Mouse (Mus musculus) MEL (cell line): ENCODE measurements at regions not wholly inside any gene's neighbourhood (a gene's known extent, or its start where the extent isn't known, plus 50 kb on each side); places are given as distances from the start of the nearest gene placed in this dataset.

Experiments
- DNase-seq: peaks from one replicate; pipeline ENCODE4 v3.0.0; 2011; ENCODE audit warnings: low read depth, low spot score
- H3K27ac ChIP-seq: 2 replicates; pipeline ENCODE4 v1.5.1; 2012; ENCODE audit warnings: low read depth, mild to moderate bottlenecking, control low read depth, low read length, moderate library complexity; ENCODE audit not compliant: control insufficient read depth
- H3K27me3 ChIP-seq, 2 experiments: fragments of 150-350 bp in 1 of 2; sonication (generic) in 1 of 2; 2 replicates each; pipeline ENCODE4 v1.6.1; 2012; ENCODE audit warnings: low read length in 2 of 2, mild to moderate bottlenecking in 2 of 2, improper control_type of control experiment in 1 of 2, moderate library complexity in 1 of 2; ENCODE audit not compliant: insufficient read depth in 2 of 2, control insufficient read depth in 1 of 2
- H3K36me3 ChIP-seq, 2 experiments: 2 replicates each; pipeline ENCODE4 v1.6.1; 2012 to 2014; ENCODE audit warnings: low read length in 2 of 2, improper control_type of control experiment in 1 of 2, inconsistent platforms in 1 of 2, mild to moderate bottlenecking in 1 of 2; ENCODE audit not compliant: insufficient read depth in 2 of 2, control insufficient read depth in 1 of 2
- H3K4me1 ChIP-seq, 2 experiments: fragments of 150-350 bp in 1 of 2; sonication (generic) in 1 of 2; 2 replicates each; pipeline ENCODE4 v1.6.1; 2012; ENCODE audit warnings: low read length in 2 of 2, improper control_type of control experiment in 1 of 2, mild to moderate bottlenecking in 1 of 2; ENCODE audit not compliant: insufficient read depth in 2 of 2, control insufficient read depth in 1 of 2
- H3K4me3 ChIP-seq, 2 experiments: fragments of 150-350 bp in 1 of 2; sonication (generic) in 1 of 2; 2 replicates each; pipeline ENCODE4 v1.5.1; 2012; ENCODE audit warnings: low read depth in 2 of 2, low read length in 2 of 2, mild to moderate bottlenecking in 2 of 2, moderate library complexity in 2 of 2, control low read depth in 1 of 2, improper control_type of control experiment in 1 of 2; ENCODE audit not compliant: control insufficient read depth in 1 of 2, insufficient read depth in 1 of 2
- H3K79me2 ChIP-seq: 2 replicates; pipeline ENCODE4 v1.6.1; 2012; ENCODE audit warnings: mild to moderate bottlenecking, low read length, moderate library complexity; ENCODE audit not compliant: control insufficient read depth, poor library complexity, insufficient read depth
- H3K9ac ChIP-seq: 2 replicates; pipeline ENCODE4 v1.6.1; 2012; ENCODE audit warnings: low read depth, mild to moderate bottlenecking, control low read depth, low read length, moderate library complexity; ENCODE audit not compliant: control insufficient read depth, poor library complexity, severe bottlenecking
- H3K9me3 ChIP-seq: fragments of 150-350 bp; sonication (generic); replicated peaks from 2 replicates; pipeline ENCODE4 v1.6.1; 2012; ENCODE audit warnings: mild to moderate bottlenecking, low read length, improper control_type of control experiment, moderate library complexity; ENCODE audit not compliant: insufficient read depth
- CHD1 ChIP-seq: IDR thresholded peaks from 2 replicates; pipeline ENCODE4 v1.6.1; 2012; ENCODE audit warnings: low read depth, mild to moderate bottlenecking, inconsistent platforms, low read length, improper control_type of control experiment
- CHD2 ChIP-seq: IDR thresholded peaks from 2 replicates; pipeline ENCODE4 v1.6.1; 2011; ENCODE audit warnings: low read length, improper control_type of control experiment
- EP300 ChIP-seq, 2 experiments: IDR thresholded peaks; 2 replicates each; pipeline ENCODE4 v1.6.1; 2011; ENCODE audit warnings: improper control_type of control experiment in 2 of 2, low read length in 2 of 2, low read depth in 1 of 2, mild to moderate bottlenecking in 1 of 2
- ETS1 ChIP-seq: IDR thresholded peaks from 2 replicates; pipeline ENCODE4 v1.6.1; 2012; ENCODE audit warnings: low read depth, mild to moderate bottlenecking, inconsistent platforms, low read length, improper control_type of control experiment, moderate library complexity
- GATA1 ChIP-seq: IDR thresholded peaks from 2 replicates; pipeline ENCODE4 v1.6.1; 2011; ENCODE audit warnings: low read depth, low read length, improper control_type of control experiment
- JUND ChIP-seq: IDR thresholded peaks from 2 replicates; pipeline ENCODE4 v1.6.1; 2011; ENCODE audit warnings: low read depth, mild to moderate bottlenecking, improper control_type of control experiment, low read length
- KAT2A ChIP-seq: conservative IDR thresholded peaks from 2 replicates; pipeline ENCODE4 v1.6.1; 2012; ENCODE audit warnings: low read depth, low read length, improper control_type of control experiment, inconsistent platforms
- MAZ ChIP-seq: IDR thresholded peaks from 2 replicates; pipeline ENCODE4 v1.6.1; 2012; ENCODE audit warnings: low read depth, mild to moderate bottlenecking, inconsistent platforms, low read length, improper control_type of control experiment
- MEF2A ChIP-seq: IDR thresholded peaks from 2 replicates; pipeline ENCODE4 v1.6.1; 2014; ENCODE audit warnings: low read depth, mild to moderate bottlenecking, inconsistent platforms, low read length, improper control_type of control experiment; ENCODE audit not compliant: poor library complexity, insufficient replicate concordance, severe bottlenecking; ENCODE audit errors: extremely low read depth
- NELFE ChIP-seq: IDR thresholded peaks from 2 replicates; pipeline ENCODE4 v1.6.1; 2011; ENCODE audit warnings: low read depth, low read length, improper control_type of control experiment
- POLR2AphosphoS2 ChIP-seq: IDR thresholded peaks from 2 replicates; pipeline ENCODE4 v1.6.1; 2011; ENCODE audit warnings: low read length, improper control_type of control experiment
- POLR2AphosphoS5 ChIP-seq: IDR thresholded peaks from 2 replicates; pipeline ENCODE4 v1.6.1; 2012; ENCODE audit warnings: low read depth, borderline replicate concordance, mild to moderate bottlenecking, inconsistent platforms, low read length, moderate library complexity, mixed read lengths
- SIN3A ChIP-seq: IDR thresholded peaks from 2 replicates; pipeline ENCODE4 v1.6.1; 2012; ENCODE audit warnings: low read length, improper control_type of control experiment, inconsistent platforms
- TAL1 ChIP-seq: IDR thresholded peaks from 2 replicates; pipeline ENCODE4 v1.6.1; 2012; ENCODE audit warnings: mild to moderate bottlenecking, inconsistent platforms, low read length, moderate library complexity, mixed read lengths
- TCF12 ChIP-seq: IDR thresholded peaks from 2 replicates; pipeline ENCODE4 v1.6.1; 2014; ENCODE audit warnings: low read depth, mild to moderate bottlenecking, inconsistent platforms, low read length, improper control_type of control experiment, moderate library complexity
- UBTF ChIP-seq: IDR thresholded peaks from 2 replicates; pipeline ENCODE4 v1.6.1; 2012; ENCODE audit warnings: low read depth, mild to moderate bottlenecking, inconsistent platforms, low read length, improper control_type of control experiment, moderate library complexity, borderline replicate concordance; ENCODE audit not compliant: insufficient read depth
- USF1 ChIP-seq: IDR thresholded peaks from 2 replicates; pipeline ENCODE4 v1.6.1; 2014; ENCODE audit warnings: low read depth, mild to moderate bottlenecking, inconsistent platforms, low read length, improper control_type of control experiment, moderate library complexity
- USF2 ChIP-seq, 2 experiments: IDR thresholded peaks; 2 replicates each; pipeline ENCODE4 v1.6.1; 2011 to 2012; ENCODE audit warnings: improper control_type of control experiment in 2 of 2, low read length in 2 of 2, borderline replicate concordance in 1 of 2, inconsistent platforms in 1 of 2, low read depth in 1 of 2, mild to moderate bottlenecking in 1 of 2; ENCODE audit not compliant: insufficient read depth in 1 of 2
- ZC3H11A ChIP-seq: IDR thresholded peaks from 2 replicates; pipeline ENCODE4 v1.6.1; 2012; ENCODE audit warnings: low read depth, mild to moderate bottlenecking, inconsistent platforms, low read length, improper control_type of control experiment
- ZKSCAN1 ChIP-seq: IDR thresholded peaks from 2 replicates; pipeline ENCODE4 v1.6.1; 2012; ENCODE audit warnings: low read depth, mild to moderate bottlenecking, inconsistent platforms, low read length, improper control_type of control experiment, moderate library complexity
- ZMIZ1 ChIP-seq: IDR thresholded peaks from 2 replicates; pipeline ENCODE4 v1.6.1; 2012; ENCODE audit warnings: low read depth, mild to moderate bottlenecking, inconsistent platforms, low read length, improper control_type of control experiment, moderate library complexity
- ZNF384 ChIP-seq: IDR thresholded peaks from 2 replicates; pipeline ENCODE4 v1.6.1; 2012; ENCODE audit warnings: low read depth, mild to moderate bottlenecking, inconsistent platforms, low read length, improper control_type of control experiment

DNA sequence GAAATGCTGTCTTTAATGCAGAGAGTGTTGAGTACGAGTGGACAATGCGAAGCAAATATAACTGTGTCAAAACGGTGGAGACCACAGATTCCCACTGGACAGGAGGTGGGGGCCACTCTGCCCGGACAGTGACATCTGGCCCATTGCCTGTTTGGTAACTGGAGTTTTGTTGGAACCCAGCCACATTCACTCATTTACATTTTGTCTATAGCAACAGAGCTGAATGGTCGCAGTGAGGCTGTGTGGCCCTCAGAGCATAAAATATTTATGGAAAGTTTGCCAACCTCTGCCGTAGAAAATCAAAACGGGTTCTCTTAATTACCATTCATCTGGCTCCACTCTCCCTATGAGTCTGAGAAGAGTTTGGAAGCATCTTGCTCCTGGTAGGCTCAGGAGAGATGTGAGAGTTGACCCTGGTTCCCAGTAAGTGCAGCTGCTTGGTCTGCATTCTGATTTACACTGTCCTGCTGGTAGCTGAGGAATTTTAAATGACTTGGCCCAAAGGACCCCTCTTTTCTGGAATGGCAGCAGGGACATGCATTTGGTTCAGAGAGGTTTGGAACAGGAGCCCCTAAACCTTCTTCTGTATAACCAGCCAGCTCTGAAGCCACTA, 187.9 kb upstream of the Pik3r1 start:
- DNase-seq, result no peak
- Histone ChIP-seq H3K4me1 (no peaks in the 10 kb centered on the region), H3K79me2 (no peaks in the 10 kb centered on the region), H3K36me3 (no peaks in the 10 kb centered on the region), H3K9ac (no peak overlapping the region), H3K4me3 (no peak overlapping the region), H3K9me3 (no peaks in the 10 kb centered on the region), H3K27ac (no peak overlapping the region), H3K27me3 (no peaks in the 10 kb centered on the region; a peak in 2 of 4 replicates)
- TF ChIP-seq TAL1 (no peak), ZMIZ1 (no peak), ZKSCAN1 (no peak)

DNA sequence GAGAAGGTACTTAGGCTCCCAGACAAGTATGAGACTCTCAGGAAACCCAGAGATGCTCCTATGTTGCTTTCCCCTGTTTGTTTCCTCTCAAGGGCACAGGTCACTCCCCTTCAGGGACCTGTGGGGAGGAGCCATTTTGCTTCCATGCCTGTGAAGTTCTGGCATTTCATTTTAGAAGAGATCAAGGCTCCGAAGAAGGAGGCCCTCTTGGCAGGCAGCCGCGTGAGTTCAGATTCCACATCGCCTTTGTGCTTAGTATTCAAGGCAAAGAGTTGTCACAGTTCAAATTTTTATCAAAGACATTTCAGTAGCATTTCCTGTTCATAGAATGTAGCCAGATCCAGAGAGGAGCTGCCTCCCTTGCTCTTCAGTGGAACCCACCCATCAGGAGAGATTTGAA, 189.8 kb upstream of the Pik3r1 start:
- no peak overlapping the region for H3K27ac ChIP-seq
- no peaks in the 10 kb centered on the region for H3K9me3 ChIP-seq
- no peak for DNase-seq
- no peaks in the 10 kb centered on the region for H3K36me3 ChIP-seq
- H3K9ac ChIP-seq, result no peak overlapping the region
- TF ChIP-seq NELFE (no peak), ETS1 (no peak), EP300 (IDR thresholded peaks at IDR 0.05; ENCODE audit: low read depth in 1 of 2, low read length in 2 of 2) (no peak), GATA1 (no peak), USF2 (IDR thresholded peaks at IDR 0.05; ENCODE audit: borderline replicate concordance in 1 of 2, insufficient read depth in 1 of 2, low read depth in 1 of 2, low read length in 2 of 2) (no peak)
- TF ChIP-seq, all 39 proteins: peak for 0
- no peaks in the 10 kb centered on the region; a peak in 1 of 4 replicates for H3K27me3 ChIP-seq
- no peaks in the 10 kb centered on the region for H3K79me2 ChIP-seq
- no peaks in the 10 kb centered on the region for H3K4me1 ChIP-seq
- no peak overlapping the region for H3K4me3 ChIP-seq

DNA sequence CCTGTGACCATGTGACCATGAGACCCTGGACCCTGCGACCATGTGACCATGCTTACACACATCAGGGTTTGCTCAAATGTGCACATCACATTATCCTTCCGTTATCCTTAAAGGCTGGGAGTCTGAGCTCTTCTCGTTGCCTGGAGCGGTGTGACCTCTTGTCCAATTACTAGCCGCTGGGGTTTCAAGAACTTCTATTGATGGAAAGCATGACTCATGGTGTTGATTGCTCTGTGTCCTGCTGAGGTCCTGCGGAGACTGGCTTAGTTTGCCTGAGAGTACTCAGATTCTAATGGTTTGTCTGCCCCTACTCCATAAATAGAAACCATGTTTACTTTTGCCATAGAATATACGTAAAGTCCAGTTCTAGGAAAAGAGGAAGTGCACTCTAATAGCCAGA, 197.5 kb upstream of the Pik3r1 start:
- Histone ChIP-seq H3K4me3 (no peak overlapping the region), H3K79me2 (no peaks in the 10 kb centered on the region), H3K9ac (no peak overlapping the region), H3K9me3 (no peaks in the 10 kb centered on the region), H3K27me3 (no peaks in the 10 kb centered on the region), H3K36me3 (no peaks in the 10 kb centered on the region), H3K4me1 (no peaks in the 10 kb centered on the region), H3K27ac (no peak overlapping the region)
- TF ChIP-seq ZNF384 (no peak), MAZ (no peak), JUND (no peak), UBTF (no peak), SIN3A (no peak), MEF2A (no peak), ZKSCAN1 (no peak), ZC3H11A (no peak), TCF12 (no peak), POLR2AphosphoS2 (no peak), NELFE (no peak), CHD2 (no peak), POLR2AphosphoS5 (no peak), KAT2A (no peak), CHD1 (no peak), USF1 (no peak)
- DNase-seq, result no peak
